Mouse (Mus musculus) MEL (cell line): ENCODE measurements around the gene Ythdc1. TPM values are rescaled to one million over a fixed set of nuclear protein-coding genes. Genes with fewer than 3 reads are reported as not detected.

Experiments
- DNase-seq: peaks from one replicate; pipeline ENCODE4 v3.0.0; 2011; ENCODE audit warnings: low read depth, low spot score
- H3K27ac ChIP-seq: 2 replicates; pipeline ENCODE4 v1.5.1; 2012; ENCODE audit warnings: low read depth, mild to moderate bottlenecking, control low read depth, low read length, moderate library complexity; ENCODE audit not compliant: control insufficient read depth
- H3K27me3 ChIP-seq, 2 experiments: fragments of 150-350 bp in 1 of 2; sonication (generic) in 1 of 2; 2 replicates each; pipeline ENCODE4 v1.6.1; 2012; ENCODE audit warnings: low read length in 2 of 2, mild to moderate bottlenecking in 2 of 2, improper control_type of control experiment in 1 of 2, moderate library complexity in 1 of 2; ENCODE audit not compliant: insufficient read depth in 2 of 2, control insufficient read depth in 1 of 2
- H3K36me3 ChIP-seq, 2 experiments: 2 replicates each; pipeline ENCODE4 v1.6.1; 2012 to 2014; ENCODE audit warnings: low read length in 2 of 2, improper control_type of control experiment in 1 of 2, inconsistent platforms in 1 of 2, mild to moderate bottlenecking in 1 of 2; ENCODE audit not compliant: insufficient read depth in 2 of 2, control insufficient read depth in 1 of 2
- H3K4me1 ChIP-seq, 2 experiments: fragments of 150-350 bp in 1 of 2; sonication (generic) in 1 of 2; 2 replicates each; pipeline ENCODE4 v1.6.1; 2012; ENCODE audit warnings: low read length in 2 of 2, improper control_type of control experiment in 1 of 2, mild to moderate bottlenecking in 1 of 2; ENCODE audit not compliant: insufficient read depth in 2 of 2, control insufficient read depth in 1 of 2
- H3K4me3 ChIP-seq, 2 experiments: fragments of 150-350 bp in 1 of 2; sonication (generic) in 1 of 2; 2 replicates each; pipeline ENCODE4 v1.5.1; 2012; ENCODE audit warnings: low read depth in 2 of 2, low read length in 2 of 2, mild to moderate bottlenecking in 2 of 2, moderate library complexity in 2 of 2, control low read depth in 1 of 2, improper control_type of control experiment in 1 of 2; ENCODE audit not compliant: control insufficient read depth in 1 of 2, insufficient read depth in 1 of 2
- H3K79me2 ChIP-seq: 2 replicates; pipeline ENCODE4 v1.6.1; 2012; ENCODE audit warnings: mild to moderate bottlenecking, low read length, moderate library complexity; ENCODE audit not compliant: control insufficient read depth, poor library complexity, insufficient read depth
- H3K9ac ChIP-seq: 2 replicates; pipeline ENCODE4 v1.6.1; 2012; ENCODE audit warnings: low read depth, mild to moderate bottlenecking, control low read depth, low read length, moderate library complexity; ENCODE audit not compliant: control insufficient read depth, poor library complexity, severe bottlenecking
- H3K9me3 ChIP-seq: fragments of 150-350 bp; sonication (generic); replicated peaks from 2 replicates; pipeline ENCODE4 v1.6.1; 2012; ENCODE audit warnings: mild to moderate bottlenecking, low read length, improper control_type of control experiment, moderate library complexity; ENCODE audit not compliant: insufficient read depth
- BHLHE40 ChIP-seq: IDR thresholded peaks from 2 replicates; pipeline ENCODE4 v1.6.1; 2012; ENCODE audit warnings: low read depth, mild to moderate bottlenecking, inconsistent platforms, low read length, improper control_type of control experiment, borderline replicate concordance
- CHD2 ChIP-seq: IDR thresholded peaks from 2 replicates; pipeline ENCODE4 v1.6.1; 2011; ENCODE audit warnings: low read length, improper control_type of control experiment
- ETS1 ChIP-seq: IDR thresholded peaks from 2 replicates; pipeline ENCODE4 v1.6.1; 2012; ENCODE audit warnings: low read depth, mild to moderate bottlenecking, inconsistent platforms, low read length, improper control_type of control experiment, moderate library complexity
- GABPA ChIP-seq: IDR thresholded peaks from 2 replicates; pipeline ENCODE4 v1.6.1; 2012; ENCODE audit warnings: low read depth, mild to moderate bottlenecking, inconsistent platforms, low read length, improper control_type of control experiment, moderate library complexity
- GATA1 ChIP-seq: IDR thresholded peaks from 2 replicates; pipeline ENCODE4 v1.6.1; 2011; ENCODE audit warnings: low read depth, low read length, improper control_type of control experiment
- KAT2A ChIP-seq: conservative IDR thresholded peaks from 2 replicates; pipeline ENCODE4 v1.6.1; 2012; ENCODE audit warnings: low read depth, low read length, improper control_type of control experiment, inconsistent platforms
- MAFK ChIP-seq: IDR thresholded peaks from 2 replicates; pipeline ENCODE4 v1.6.1; 2011; ENCODE audit warnings: low read depth, mild to moderate bottlenecking, low read length, improper control_type of control experiment, borderline replicate concordance
- MAZ ChIP-seq: IDR thresholded peaks from 2 replicates; pipeline ENCODE4 v1.6.1; 2012; ENCODE audit warnings: low read depth, mild to moderate bottlenecking, inconsistent platforms, low read length, improper control_type of control experiment
- MEF2A ChIP-seq: IDR thresholded peaks from 2 replicates; pipeline ENCODE4 v1.6.1; 2014; ENCODE audit warnings: low read depth, mild to moderate bottlenecking, inconsistent platforms, low read length, improper control_type of control experiment; ENCODE audit not compliant: poor library complexity, insufficient replicate concordance, severe bottlenecking; ENCODE audit errors: extremely low read depth
- MYB ChIP-seq: IDR thresholded peaks from 2 replicates; pipeline ENCODE4 v1.6.1; 2011; ENCODE audit warnings: mild to moderate bottlenecking, low read depth, low read length, improper control_type of control experiment
- NRF1 ChIP-seq: IDR thresholded peaks from 2 replicates; pipeline ENCODE4 v1.6.1; 2014; ENCODE audit warnings: low read depth, mild to moderate bottlenecking, inconsistent platforms, low read length, improper control_type of control experiment, moderate library complexity; ENCODE audit not compliant: poor library complexity, insufficient read depth, severe bottlenecking
- POLR2A ChIP-seq, 2 experiments: IDR thresholded peaks; 2 replicates each; pipeline ENCODE4 v1.6.1; 2011 to 2012; ENCODE audit warnings: low read length in 2 of 2, mild to moderate bottlenecking in 2 of 2, control low read depth in 1 of 2, improper control_type of control experiment in 1 of 2, low read depth in 1 of 2, moderate library complexity in 1 of 2; ENCODE audit not compliant: control insufficient read depth in 1 of 2, insufficient read depth in 1 of 2, poor library complexity in 1 of 2
- POLR2AphosphoS5 ChIP-seq: IDR thresholded peaks from 2 replicates; pipeline ENCODE4 v1.6.1; 2012; ENCODE audit warnings: low read depth, borderline replicate concordance, mild to moderate bottlenecking, inconsistent platforms, low read length, moderate library complexity, mixed read lengths
- TAL1 ChIP-seq: IDR thresholded peaks from 2 replicates; pipeline ENCODE4 v1.6.1; 2012; ENCODE audit warnings: mild to moderate bottlenecking, inconsistent platforms, low read length, moderate library complexity, mixed read lengths
- TCF12 ChIP-seq: IDR thresholded peaks from 2 replicates; pipeline ENCODE4 v1.6.1; 2014; ENCODE audit warnings: low read depth, mild to moderate bottlenecking, inconsistent platforms, low read length, improper control_type of control experiment, moderate library complexity
- USF2 ChIP-seq, 2 experiments: IDR thresholded peaks; 2 replicates each; pipeline ENCODE4 v1.6.1; 2011 to 2012; ENCODE audit warnings: improper control_type of control experiment in 2 of 2, low read length in 2 of 2, borderline replicate concordance in 1 of 2, inconsistent platforms in 1 of 2, low read depth in 1 of 2, mild to moderate bottlenecking in 1 of 2; ENCODE audit not compliant: insufficient read depth in 1 of 2
- ZKSCAN1 ChIP-seq: IDR thresholded peaks from 2 replicates; pipeline ENCODE4 v1.6.1; 2012; ENCODE audit warnings: low read depth, mild to moderate bottlenecking, inconsistent platforms, low read length, improper control_type of control experiment, moderate library complexity
- ZMIZ1 ChIP-seq: IDR thresholded peaks from 2 replicates; pipeline ENCODE4 v1.6.1; 2012; ENCODE audit warnings: low read depth, mild to moderate bottlenecking, inconsistent platforms, low read length, improper control_type of control experiment, moderate library complexity
- polyA plus RNA-seq, 2 experiments: library from polyadenylated mRNA; stranded (reverse) in 1 of 2; unstranded in 1 of 2; fragments of >175 nt in 1 of 2; fragments of >200 nt in 1 of 2; gene quantifications; 2 replicates each; pipeline versions ENCODE4 v1.2.1 to v1.2.4; 2012; ENCODE audit warnings: low replicate concordance in 2 of 2, low read depth in 1 of 2; ENCODE audit not compliant: insufficient read length in 2 of 2, insufficient read depth in 1 of 2, missing spikeins in 1 of 2
- total RNA-seq: library from RNA; depleted of rRNA; stranded (reverse); fragments of 300-350 nt; gene quantifications from 2 replicates; pipeline ENCODE4 v1.2.3, GENCODE M21; 2012

Ythdc1 gene
- total and polyA plus RNA-seq, 3 experiments, result 47.6 to 67.2 (median 60.8) TPM

GRCm38 (mm10) chr5:86784205-86784604 is 19.8 kb upstream of the Ythdc1 start:
- TF ChIP-seq ETS1, result no peak
- TF ChIP-seq POLR2A (IDR thresholded peaks at IDR 0.05; ENCODE audit: control insufficient read depth in 1 of 2, insufficient read depth in 1 of 2, low read depth in 1 of 2, low read length in 2 of 2, poor library complexity in 1 of 2), result no peak
- no peak for TF ChIP-seq GABPA
- no peak for TF ChIP-seq POLR2AphosphoS5
- no peak for TF ChIP-seq TAL1
- TF ChIP-seq KAT2A, result no peak
- no peak for TF ChIP-seq MAZ
- no peak for TF ChIP-seq USF2 (IDR thresholded peaks at IDR 0.05; ENCODE audit: borderline replicate concordance in 1 of 2, insufficient read depth in 1 of 2, low read depth in 1 of 2, low read length in 2 of 2)
- TF ChIP-seq ZKSCAN1, result no peak
- no peak for TF ChIP-seq CHD2
- Histone ChIP-seq H3K27ac (no peak overlapping the region), H3K27me3 (peaks cover 0 to 2% of the 10 kb centered on the region in 2 experiments; a peak in 2 of 4 replicates), H3K4me1 (no peaks in the 10 kb centered on the region), H3K36me3 (no peaks in the 10 kb centered on the region), H3K9me3 (no peaks in the 10 kb centered on the region), H3K4me3 (no peak overlapping the region), H3K9ac (no peak overlapping the region), H3K79me2 (no peaks in the 10 kb centered on the region)
- no peak for DNase-seq

GRCm38 (mm10) chr5:86786798-86787197 is 17.2 kb upstream of the Ythdc1 start:
- no peak overlapping the region for H3K27ac ChIP-seq
- H3K27me3 ChIP-seq, result peaks cover 0 to 2% of the 10 kb centered on the region in 2 experiments; a peak in 2 of 4 replicates
- H3K36me3 ChIP-seq, result no peaks in the 10 kb centered on the region
- H3K79me2 ChIP-seq, result no peaks in the 10 kb centered on the region
- DNase-seq, result no peak
- TF ChIP-seq ZMIZ1 (no peak), NRF1 (no peak), MYB (no peak), TCF12 (no peak), MAFK (no peak)
- H3K9me3 ChIP-seq, result no peaks in the 10 kb centered on the region
- H3K4me1 ChIP-seq, result no peaks in the 10 kb centered on the region
- no peak overlapping the region for H3K9ac ChIP-seq
- H3K4me3 ChIP-seq, result no peak overlapping the region

GRCm38 (mm10) chr5:86789954-86790353 is 14.1 kb upstream of the Ythdc1 start:
- Histone ChIP-seq H3K4me1 (no peaks in the 10 kb centered on the region), H3K36me3 (no peaks in the 10 kb centered on the region), H3K4me3 (no peak overlapping the region), H3K27ac (no peak overlapping the region), H3K9ac (no peak overlapping the region), H3K27me3 (peaks cover 1 to 2% of the 10 kb centered on the region in 2 experiments; a peak in 2 of 4 replicates), H3K9me3 (no peaks in the 10 kb centered on the region), H3K79me2 (no peaks in the 10 kb centered on the region)
- TF ChIP-seq GATA1 (no peak), MEF2A (no peak), USF2 (IDR thresholded peaks at IDR 0.05; ENCODE audit: borderline replicate concordance in 1 of 2, insufficient read depth in 1 of 2, low read depth in 1 of 2, low read length in 2 of 2) (no peak), MAZ (no peak), BHLHE40 (no peak)
- DNase-seq, result no peak
